Mouse (Mus musculus) A20 (cell line): Measurements from ENCODE around the gene Ngfr.

Experiments
- DNase-seq: peaks from one replicate; pipeline ENCODE4 v3.0.0-alpha.2; 2011; ENCODE audit warnings: low read depth, low spot score

The Ngfr gene

DNA sequence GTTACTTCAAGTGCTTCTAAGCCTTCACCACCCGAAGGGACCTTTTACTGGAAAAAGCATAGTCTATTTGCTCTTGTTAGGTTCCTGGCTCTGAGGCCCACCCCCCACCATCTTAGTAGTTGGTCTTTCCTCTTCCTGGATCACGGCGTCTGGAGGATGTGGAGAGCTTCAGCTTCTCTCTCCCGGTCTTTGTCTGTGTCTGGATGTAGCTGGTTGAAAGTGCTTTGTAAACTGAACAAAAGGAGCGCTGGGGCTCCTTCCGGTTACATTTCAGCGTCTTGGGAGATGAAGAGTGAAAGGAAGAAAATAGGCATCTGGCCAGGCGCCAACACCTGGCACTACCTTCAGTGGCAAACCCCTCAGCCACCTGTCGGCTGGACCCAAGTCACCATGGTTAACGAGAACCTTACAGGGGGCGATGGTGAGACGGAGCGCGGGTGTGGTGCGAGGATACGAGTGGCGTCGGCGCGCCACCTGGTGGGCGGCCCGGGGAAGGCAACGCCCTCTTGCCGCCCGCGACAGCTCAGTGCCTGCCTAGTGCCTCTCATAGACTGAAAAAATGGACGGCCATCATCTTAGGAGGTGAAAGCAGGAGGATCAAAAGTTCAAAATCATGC, 67.0 kb downstream of the Ngfr start:
- DNase-seq, result peak; percentile 90

GRCm38 (mm10) chr11:95519996-95520395, 67.5 kb downstream of the Ngfr start:
- DNase-seq, result peak; percentile 29

DNA sequence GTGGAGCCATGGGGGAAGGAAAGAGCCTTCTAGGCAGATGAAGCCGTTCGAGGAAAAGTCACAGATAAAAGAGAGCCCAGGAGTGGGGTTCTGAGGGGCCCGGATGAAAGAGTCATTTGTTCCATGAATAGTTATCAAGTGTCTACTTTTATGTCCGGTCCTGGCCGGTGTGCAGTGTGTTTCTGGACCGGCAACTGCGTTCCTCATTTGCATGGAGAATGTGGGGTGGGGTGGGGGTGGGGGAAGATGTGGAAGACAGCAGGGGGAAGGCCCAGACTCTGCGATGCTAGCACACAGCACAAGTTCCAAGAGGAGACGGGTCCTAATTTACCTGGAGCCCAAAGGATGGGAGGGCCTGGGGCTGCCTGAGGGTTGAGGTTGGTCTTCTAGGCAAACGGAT, 68.2 kb downstream of the Ngfr start:
- DNase-seq, result no peak
